Mouse (Mus musculus) brain, embryonic 14.5 days (tissue): ENCODE measurements around the gene Rhobtb3.

Experiments
- CTCF ChIP-seq: fragments of 200-500 bp; IDR thresholded peaks from 2 replicates; pipeline ENCODE4 v1.5.1; 2012; ENCODE audit warnings: inconsistent platforms, mild to moderate bottlenecking, moderate library complexity, borderline replicate concordance; ENCODE audit not compliant: insufficient read depth, insufficient read length; ENCODE audit errors: extremely low read depth
- POLR2A ChIP-seq: fragments of 200-500 bp; IDR thresholded peaks from 2 replicates; pipeline ENCODE4 v1.6.1; 2012; ENCODE audit warnings: mild to moderate bottlenecking, inconsistent platforms, borderline replicate concordance; ENCODE audit not compliant: poor library complexity, insufficient read depth, insufficient read length, severe bottlenecking; ENCODE audit errors: extremely low read depth

DNA sequence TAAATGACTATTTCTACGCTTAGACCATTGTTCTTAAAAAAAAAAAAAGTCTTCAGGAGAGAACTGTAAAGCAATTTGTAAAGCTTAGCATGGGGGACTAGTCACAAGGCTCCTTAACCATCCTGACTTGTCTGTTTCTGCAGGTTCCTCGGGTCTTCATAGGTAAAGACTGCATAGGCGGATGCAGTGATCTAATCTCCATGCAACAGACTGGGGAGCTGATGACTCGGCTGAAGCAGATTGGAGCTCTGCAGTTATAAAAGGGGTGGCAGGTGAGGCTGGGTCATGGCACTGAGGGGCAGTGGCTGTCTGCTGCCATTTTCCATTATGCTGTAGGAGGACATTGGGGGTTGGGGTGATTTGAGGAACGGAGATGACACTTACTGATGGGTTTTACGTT lies 96.7 kb downstream of the Rhobtb3 start:
- TF ChIP-seq POLR2A (no peak), CTCF (no peak)
